Mouse (Mus musculus) B cell, adult 2 months (primary cell): ENCODE measurements around the gene Tex2.
"Not testable (repeated sequence)": the region's sequence is repeated elsewhere in the genome, so short reads cannot be mapped to it uniquely, and the experiment has no call there.

ENCODE experiments used
- DNase-seq, 2 experiments: peaks; one replicate each; pipeline ENCODE4 v3.0.0; 2022

Tex2 gene

GRCm38 (mm10) chr11:106502631-106503424 lies 110.4 kb downstream of the Tex2 start:
- no peak for DNase-seq

GRCm38 (mm10) chr11:106502159-106502505 lies 111.1 kb downstream of the Tex2 start:
- DNase-seq, result no peak

- DNase-seq, result no peak
These were observed 111.7 kb downstream of the Tex2 start for GRCm38 (mm10) chr11:106501308-106502158.

DNA sequence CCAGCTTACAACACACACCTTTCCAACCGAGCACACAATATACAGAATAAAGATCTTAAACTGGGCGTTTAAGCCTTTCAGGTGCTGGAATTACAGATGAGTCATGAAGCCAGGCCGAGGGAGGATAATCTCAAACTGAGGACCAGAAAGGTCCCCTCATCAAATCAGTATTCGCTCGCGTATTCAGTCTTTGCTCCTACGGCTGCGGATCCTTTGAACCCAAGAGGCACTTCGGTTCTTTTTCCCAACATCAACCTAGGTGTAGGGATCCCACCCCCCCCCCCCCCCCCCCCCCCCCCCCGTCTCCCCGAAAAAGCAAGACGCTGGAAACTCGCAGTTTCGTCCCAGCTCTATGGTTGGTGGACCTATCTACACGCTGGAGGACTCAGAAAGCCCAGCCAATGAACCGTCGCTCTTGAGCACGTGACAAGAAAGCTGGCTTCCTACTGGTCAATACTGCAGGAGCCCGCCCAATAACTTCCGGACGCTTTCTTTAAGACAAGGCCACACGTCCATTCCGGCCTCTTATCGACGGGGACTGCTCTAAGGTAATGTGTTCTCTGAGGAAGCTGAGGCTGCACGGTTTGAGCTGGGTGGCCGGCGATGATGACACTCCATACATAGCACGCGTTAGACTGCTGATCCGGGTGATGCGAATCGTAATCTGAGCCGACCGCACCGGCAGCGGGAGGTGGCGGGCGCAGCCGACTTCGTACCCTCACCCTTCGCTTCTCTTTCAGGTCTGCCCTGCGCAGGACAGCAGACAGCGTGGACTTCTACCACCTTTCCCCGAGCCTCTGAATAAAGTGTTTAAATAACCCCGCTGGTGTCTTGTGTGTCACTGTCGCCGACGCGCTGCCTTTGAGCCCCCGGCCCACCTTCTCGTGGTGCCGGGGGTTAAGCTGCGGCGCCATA lies 112.6 kb downstream of the Tex2 start:
- peak; percentile 89 to 90 for DNase-seq

- no peak for DNase-seq
These were observed 114.4 kb downstream of the Tex2 start for GRCm38 (mm10) chr11:106498739-106499379.

- no peak for DNase-seq
These were observed 115.3 kb downstream of the Tex2 start for GRCm38 (mm10) chr11:106497926-106498325.

- DNase-seq, result not testable (repeated sequence)
These were observed 116.2 kb downstream of the Tex2 start for GRCm38 (mm10) chr11:106497009-106497408.

DNA sequence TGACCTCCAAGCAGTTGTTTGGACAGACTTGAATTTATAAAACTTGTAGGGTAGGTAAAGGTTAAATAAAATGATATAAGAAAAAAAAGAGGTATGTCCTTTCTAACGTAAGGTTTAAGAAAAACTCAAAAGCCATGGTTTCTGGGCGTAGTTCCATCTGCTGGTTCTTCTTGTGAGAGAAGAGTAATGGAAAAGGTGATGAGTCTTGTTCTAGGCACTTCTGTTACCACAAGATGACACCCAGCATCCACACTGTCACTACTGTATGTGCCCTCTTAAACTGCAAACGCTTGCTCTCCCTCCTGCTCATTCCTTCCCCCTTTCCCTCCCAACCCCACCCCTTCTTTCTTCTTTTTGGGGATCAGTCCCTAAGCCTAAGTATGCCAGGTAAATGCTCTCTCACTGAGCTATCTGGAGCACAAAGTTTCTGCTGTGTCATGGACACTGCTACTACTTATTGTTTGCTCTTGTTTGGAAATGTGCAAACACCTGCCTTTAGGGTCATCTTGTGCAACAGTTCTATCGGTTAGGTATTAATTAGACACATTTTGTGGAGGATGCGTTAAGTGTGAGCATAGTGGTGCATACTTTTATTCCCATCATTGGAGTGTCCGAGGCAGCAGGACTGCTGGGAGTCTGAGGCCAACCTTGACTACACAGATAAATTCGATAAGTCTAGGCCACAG lies 120.1 kb downstream of the Tex2 start:
- no peak for DNase-seq

DNA sequence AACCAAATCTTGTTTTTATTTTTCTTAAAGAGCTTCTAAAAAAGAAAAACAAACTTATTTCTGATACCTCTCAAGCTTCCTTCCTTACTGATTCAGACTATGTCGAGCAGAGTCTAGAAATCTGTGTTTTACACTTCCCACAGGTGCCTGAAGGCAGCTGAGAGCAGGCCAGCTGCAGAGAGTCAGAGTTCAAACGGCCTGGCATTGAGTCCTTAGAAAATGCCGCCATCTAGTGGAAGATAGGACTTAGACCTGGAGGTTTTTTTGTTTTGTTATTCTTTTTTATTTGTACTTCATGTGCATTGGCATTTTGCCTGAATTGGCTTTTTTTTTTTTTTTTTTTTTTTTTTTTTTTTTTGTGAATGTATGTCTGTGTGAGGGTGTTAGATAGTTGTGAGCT lies 121.8 kb downstream of the Tex2 start:
- DNase-seq, result peak; percentile 58 to 64

- DNase-seq, result not testable (repeated sequence)
These were observed 122.6 kb downstream of the Tex2 start for GRCm38 (mm10) chr11:106490600-106490999.

DNA sequence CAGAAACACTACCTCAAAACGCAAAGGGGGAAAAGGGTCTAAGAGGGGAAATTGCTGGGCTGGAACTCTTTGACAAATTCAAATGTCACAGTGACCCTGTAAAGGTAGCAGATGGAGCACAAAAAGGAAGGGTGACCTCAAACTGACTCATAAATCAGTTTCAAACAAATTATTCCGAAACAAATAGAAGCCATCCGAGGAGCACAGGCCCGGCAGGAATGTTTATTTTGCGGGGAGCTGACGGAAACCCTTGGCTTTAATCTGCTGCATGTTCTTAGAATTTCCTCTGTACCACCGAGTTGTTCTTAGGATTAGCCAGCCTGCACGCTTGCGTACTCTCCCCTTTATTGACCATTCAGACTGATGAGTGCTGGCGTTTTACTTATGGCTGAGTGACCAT lies 123.2 kb downstream of the Tex2 start:
- no peak for DNase-seq

DNA sequence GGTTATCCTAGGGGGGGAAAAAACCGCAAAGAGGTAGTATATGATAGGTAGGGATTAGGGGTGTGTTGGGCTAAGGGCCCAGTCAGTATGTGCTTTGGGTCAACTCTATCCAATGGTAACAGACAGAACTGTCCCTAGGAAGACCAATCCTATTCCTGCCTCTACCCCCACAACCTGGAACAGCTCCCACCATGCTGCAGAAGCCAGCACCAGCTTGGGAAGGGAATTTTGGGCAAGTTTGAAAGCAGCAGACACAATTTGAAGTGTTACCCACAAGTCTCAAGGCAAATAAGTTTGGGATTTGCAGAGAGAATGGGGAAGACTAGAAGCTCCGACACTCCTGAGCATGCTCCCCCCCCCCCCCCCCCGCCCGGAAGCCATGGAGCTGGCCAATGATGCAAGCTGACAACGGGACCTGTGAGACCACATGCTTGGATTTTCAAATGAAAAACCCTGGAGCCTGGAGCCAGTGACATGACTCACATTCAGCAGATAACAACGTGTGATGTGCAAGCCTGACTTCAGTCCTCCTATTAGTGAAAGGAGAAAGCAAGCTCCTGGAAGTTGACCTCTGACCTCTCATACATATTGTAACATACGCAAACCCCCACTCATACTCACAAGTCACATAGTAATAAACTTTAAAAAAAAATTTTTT lies 124.1 kb downstream of the Tex2 start:
- DNase-seq, result no peak

- DNase-seq, result no peak
These were observed 125.1 kb downstream of the Tex2 start for GRCm38 (mm10) chr11:106488126-106488561.

- DNase-seq, result peak; percentile 99
These were observed 125.5 kb downstream of the Tex2 start, which contains the start of gene Ern1 for GRCm38 (mm10) chr11:106487733-106488115. Gene Ern1 (minus strand): TSS chr11:106487852.

GRCm38 (mm10) chr11:106486866-106487732 lies 126.1 kb downstream of the Tex2 start:
- peak in 1 of 2 experiments; percentile 38 for DNase-seq

DNA sequence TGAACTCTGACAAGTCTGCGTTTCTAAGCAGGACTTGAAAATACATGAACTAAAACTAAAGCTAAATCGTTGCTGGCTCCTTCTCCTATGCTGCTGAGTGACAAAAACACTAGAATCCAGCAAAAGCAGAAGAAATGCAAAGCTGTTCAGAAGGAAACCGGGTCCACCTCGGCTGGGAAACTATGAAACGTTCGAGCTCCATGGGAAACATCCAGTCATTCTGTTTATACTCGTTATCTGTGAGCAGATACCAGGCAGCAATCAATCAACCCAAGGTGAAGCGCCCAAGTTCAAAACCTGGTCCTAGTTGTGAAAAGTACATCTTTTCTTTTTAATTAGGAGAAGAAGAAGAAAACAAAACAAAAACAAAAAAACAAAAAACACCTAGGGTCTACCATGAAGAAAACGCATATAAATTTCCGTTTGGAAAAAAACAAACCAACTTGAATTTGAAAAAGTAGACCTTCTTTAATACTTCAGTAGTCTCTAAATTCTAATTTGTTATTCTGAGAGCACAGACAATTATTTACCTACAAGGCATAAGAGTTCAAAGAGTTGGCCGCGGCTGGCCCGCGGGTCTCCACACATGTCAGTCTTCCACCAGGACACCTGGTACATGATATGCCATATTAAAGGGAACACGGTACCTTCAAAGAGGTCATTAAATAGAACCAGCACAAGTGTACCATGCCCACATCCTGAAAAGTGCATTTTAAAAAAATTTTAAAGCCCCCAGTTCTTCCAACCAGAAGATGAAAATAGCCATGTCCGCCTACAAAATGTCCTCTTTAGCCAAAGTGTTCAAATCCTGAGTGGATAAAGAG lies 127.0 kb downstream of the Tex2 start:
- peak in 1 of 2 experiments; percentile 28 for DNase-seq

DNA sequence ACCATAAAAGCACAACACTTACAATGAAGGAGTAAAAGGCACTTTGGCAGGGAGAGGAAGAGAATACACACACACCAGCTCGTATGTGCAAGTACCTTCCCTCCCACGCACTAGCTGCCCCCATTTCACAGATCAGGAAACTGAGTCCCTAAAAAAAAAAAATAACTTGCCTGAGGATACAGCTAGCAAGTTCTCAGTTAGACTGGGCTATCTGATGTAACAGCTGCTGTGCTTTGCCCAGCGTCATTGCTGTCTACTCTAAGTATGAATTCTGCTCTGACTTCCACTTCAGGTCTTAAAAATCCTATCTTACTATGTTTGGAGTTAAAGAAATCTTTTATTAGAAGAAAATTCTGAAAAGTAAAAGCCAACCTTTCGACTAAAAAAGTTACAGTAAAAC lies 127.6 kb downstream of the Tex2 start:
- no peak for DNase-seq

- DNase-seq, result no peak
These were observed 128.3 kb downstream of the Tex2 start for GRCm38 (mm10) chr11:106484875-106485274.

DNA sequence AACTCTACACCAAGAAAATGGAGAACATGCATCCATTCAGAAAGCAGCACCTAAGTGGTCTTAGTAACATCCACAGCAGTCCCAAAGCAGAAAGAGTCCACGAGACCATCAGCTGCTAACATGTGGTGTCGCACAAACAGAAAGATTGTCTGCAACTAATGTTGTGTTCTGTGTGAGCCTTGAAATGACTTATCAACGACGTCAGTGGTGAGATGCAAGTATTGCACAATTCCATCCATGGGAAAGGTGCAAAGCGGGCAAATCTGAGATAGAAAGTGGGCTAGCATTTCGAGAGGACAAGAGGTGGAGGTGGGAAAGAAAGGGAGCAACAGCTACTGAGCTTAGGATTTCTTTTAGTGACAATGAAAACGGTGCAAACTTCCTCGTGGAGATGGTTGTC lies 130.4 kb downstream of the Tex2 start:
- DNase-seq, result no peak
